Mouse (Mus musculus): ENCODE results near the gene Relt.
A peak's percentile ranks its signal among the peaks of the same experiment; 100 is the strongest.

Gene Relt

GRCm38 (mm10) chr7:100845026-100845400 lies 18.2 kb downstream of the Relt start:
- no peak for DNase-seq (ENCODE audit: low spot score)

- no peak for DNase-seq (ENCODE audit: low spot score)
These were observed 18.7 kb downstream of the Relt start for GRCm38 (mm10) chr7:100844385-100845025.

- DNase-seq (ENCODE audit: low spot score) = no peak
These were observed 19.4 kb downstream of the Relt start for GRCm38 (mm10) chr7:100843866-100844265.

- DNase-seq (ENCODE audit: low spot score) = no peak
These were observed 21.1 kb downstream of the Relt start for GRCm38 (mm10) chr7:100842175-100842574.

GRCm38 (mm10) chr7:100841608-100842007 lies 21.6 kb downstream of the Relt start:
- DNase-seq (ENCODE audit: low spot score) = no peak

- no peak for DNase-seq (ENCODE audit: low spot score)
These were observed 22.3 kb downstream of the Relt start for GRCm38 (mm10) chr7:100840906-100841305.

- no peak for DNase-seq (ENCODE audit: low spot score)
These were observed 23.4 kb downstream of the Relt start for GRCm38 (mm10) chr7:100839632-100840402.

- DNase-seq (ENCODE audit: low spot score) = no peak
These were observed 25.5 kb downstream of the Relt start for GRCm38 (mm10) chr7:100837701-100838100.

GRCm38 (mm10) chr7:100836657-100837056 lies 26.6 kb downstream of the Relt start:
- no peak for DNase-seq (ENCODE audit: low spot score)

- DNase-seq (ENCODE audit: low spot score) = no peak
These were observed 27.5 kb downstream of the Relt start for GRCm38 (mm10) chr7:100835711-100836110.

- no peak for DNase-seq (ENCODE audit: low spot score)
These were observed 28.1 kb downstream of the Relt start for GRCm38 (mm10) chr7:100835168-100835567.

- DNase-seq (ENCODE audit: low spot score) = no peak
These were observed 29.4 kb downstream of the Relt start for GRCm38 (mm10) chr7:100833859-100834258.

GRCm38 (mm10) chr7:100828549-100828948 lies 34.7 kb downstream of the Relt start:
- DNase-seq (ENCODE audit: low spot score) = no peak

- DNase-seq (ENCODE audit: low spot score) = no peak
These were observed 38.6 kb downstream of the Relt start for GRCm38 (mm10) chr7:100824661-100825060.

- no peak for DNase-seq (ENCODE audit: low spot score)
These were observed 44.7 kb downstream of the Relt start for GRCm38 (mm10) chr7:100818401-100819064.

- DNase-seq (ENCODE audit: low spot score) = no peak
These were observed 45.8 kb downstream of the Relt start for GRCm38 (mm10) chr7:100817442-100817760.

GRCm38 (mm10) chr7:100816759-100817441 lies 46.3 kb downstream of the Relt start:
- DNase-seq (ENCODE audit: low spot score) = no peak

GRCm38 (mm10) chr7:100815900-100816570 lies 47.2 kb downstream of the Relt start:
- DNase-seq (ENCODE audit: low spot score) = peak; percentile 53

- DNase-seq (ENCODE audit: low spot score) = no peak
These were observed 50.6 kb downstream of the Relt start for GRCm38 (mm10) chr7:100812641-100813040.

GRCm38 (mm10) chr7:100811912-100812311 lies 51.3 kb downstream of the Relt start:
- no peak for DNase-seq (ENCODE audit: low spot score)

GRCm38 (mm10) chr7:100805391-100805790 lies 57.9 kb downstream of the Relt start:
- no peak for DNase-seq (ENCODE audit: low spot score)

GRCm38 (mm10) chr7:100798810-100799209 lies 64.4 kb downstream of the Relt start:
- peak; percentile 19 for DNase-seq (ENCODE audit: low spot score)

Measured in embryo, embryonic 10.5 days (tissue).